8 mouse cellular contexts compared by ENCODE assay signal in the genomic region with DNA sequence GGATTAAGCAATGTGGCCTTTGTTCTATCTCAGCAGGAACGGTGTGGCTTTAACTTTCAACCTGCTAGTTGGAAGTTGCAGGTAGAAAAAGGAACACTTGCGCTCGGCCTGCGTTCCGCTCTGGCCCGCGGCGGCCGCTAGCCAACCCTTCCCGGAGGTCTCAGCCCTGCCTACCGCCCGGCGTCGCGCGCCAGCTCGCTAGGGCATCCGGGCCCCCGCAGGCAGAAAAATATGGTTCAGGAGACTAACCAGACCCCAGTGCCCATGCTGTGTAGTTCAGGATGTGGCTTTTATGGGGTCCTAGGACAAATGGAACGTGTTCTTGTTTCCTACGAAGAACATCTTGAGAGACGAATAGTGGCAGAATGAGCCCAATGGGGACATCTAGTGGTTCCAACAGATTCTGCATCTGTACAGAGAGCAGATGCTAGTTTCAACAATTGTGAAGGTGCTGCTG. TPM values are rescaled to one million over a fixed set of nuclear protein-coding genes. Genes with fewer than 3 reads are reported as not detected.
DNase-seq lines count a peak whose midpoint lies in the region; ATAC-seq lines count a peak whose summit lies in the region.

No protein-coding gene starts in this region.

- H3K27ac ChIP-seq in heart, embryonic 14.5 days (replicated peaks in 1 of 2; ENCODE audit: control insufficient read depth in 1 of 2, insufficient read depth in 1 of 2, low read depth in 2 of 2, low read length in 2 of 2), result no peak overlapping the region
- H3K27ac ChIP-seq in liver, embryonic 11.5 days (ENCODE audit: low read depth, low read length), result no peak overlapping the region

- peak overlapping the region; percentile 52 to 61 for H3K4me3 ChIP-seq in heart, embryonic 14.5 days (ENCODE audit: control insufficient read depth in 1 of 2, insufficient read depth in 1 of 2, low read depth in 1 of 2, low read length in 2 of 2)
- H3K4me3 ChIP-seq in liver, embryonic 11.5 days (ENCODE audit: low read depth, low read length), result peak overlapping the region; percentile 51

- 0% methylated on average over 22 of the region's 22 CpGs for WGBS in heart, embryonic 14.5 days
- 1% methylated on average over 22 of the region's 22 CpGs for WGBS in liver, embryonic 11.5 days

- peak overlapping the region; percentile 88 for H3K4me2 ChIP-seq in heart, embryonic 14.5 days (ENCODE audit: low read length)
- peak overlapping the region; percentile 82 for H3K4me2 ChIP-seq in liver, embryonic 11.5 days

- no peaks in the 10 kb centered on the region for H3K4me1 ChIP-seq in heart, embryonic 14.5 days (ENCODE audit: control insufficient read depth in 2 of 2, insufficient read depth in 2 of 2, low read length in 2 of 2)
- H3K4me1 ChIP-seq in liver, embryonic 11.5 days (replicated peaks; ENCODE audit: control insufficient read depth, insufficient read depth, low read length), result no peaks in the 10 kb centered on the region

- peak; percentile 48 for DNase-seq in CD4-positive helper T cell, adult 2 months (ENCODE audit: low read depth, low spot score)
- DNase-seq in adrenal gland, adult 2 months, result peak; percentile 40
- peak; percentile 82 for DNase-seq in embryo, embryonic 9.5 days (ENCODE audit: extremely low spot score)
- DNase-seq in kidney, postnatal 14 days, result peak; percentile 54
- peak; percentile 54 for DNase-seq in liver, embryonic 11.5 days (ENCODE audit: low spot score)
- DNase-seq in naive thymus-derived CD4-positive, alpha-beta T cell, adult 2 months (ENCODE audit: low read depth), result peak; percentile 60
- DNase-seq in testis, postnatal 10 days (ENCODE audit: low spot score), result peak; percentile 49

- H3K27me3 ChIP-seq in heart, embryonic 14.5 days (ENCODE audit: control insufficient read depth, insufficient read depth, low read length), result peaks cover 4% of the 10 kb centered on the region; the same call in 1 of the 2 replicates
- H3K27me3 ChIP-seq in liver, embryonic 11.5 days (replicated peaks; ENCODE audit: control insufficient read depth, insufficient read depth, low read length), result 0 out of 2 replicates have a peak, but pooled peaks cover 5% of the 10 kb centered on the region

- H3K9me3 ChIP-seq in heart, embryonic 14.5 days (ENCODE audit: control insufficient read depth, low read length), result no peaks in the 10 kb centered on the region
- H3K9me3 ChIP-seq in liver, embryonic 11.5 days (ENCODE audit: control insufficient read depth, low read length), result no peaks in the 10 kb centered on the region

- no peak for ATAC-seq in heart, embryonic 14.5 days (ENCODE audit: insufficient number of reproducible peaks, insufficient read depth, low FRiP score, low read depth)
- ATAC-seq in liver, embryonic 11.5 days (replicated peaks; ENCODE audit: low FRiP score), result peak; percentile 72

- no peaks in the 10 kb centered on the region for H3K36me3 ChIP-seq in heart, embryonic 14.5 days (ENCODE audit: control insufficient read depth, insufficient read depth, low read length)
- H3K36me3 ChIP-seq in liver, embryonic 11.5 days (ENCODE audit: control insufficient read depth, insufficient read depth, low read length), result no peaks in the 10 kb centered on the region

- peak overlapping the region; percentile 67 for H3K9ac ChIP-seq in heart, embryonic 14.5 days (ENCODE audit: low read length)
- H3K9ac ChIP-seq in liver, embryonic 11.5 days (ENCODE audit: low read depth, low read length), result peak overlapping the region; percentile 64

RNA-seq across cellular contexts. Expression of a gene that starts 12.6 kb away (rescaled TPM):
- not detected for total RNA-seq in adrenal gland, adult 2 months (2021)
- not detected in 2 replicates for polyA plus RNA-seq in adrenal gland, adult 2 months (2012; rRNA removed)
- not detected in 2 replicates for polyA plus RNA-seq in heart, embryonic 14.5 days (2014; fragmentation: Nextera tagmentation; extraction: Ambion mirVana)
- polyA plus RNA-seq in liver, embryonic 11.5 days (2014; fragmentation: Nextera tagmentation; extraction: Ambion mirVana), result not detected in 2 replicates

RNA-seq across cellular contexts. Expression of a gene that starts 59.6 kb away (rescaled TPM):
- total RNA-seq in adrenal gland, adult 2 months (2021), result 10 to 100 TPM; 17.1 to 31.0 TPM
- polyA plus RNA-seq in adrenal gland, adult 2 months (2012; rRNA removed), result 17.7 and 24.1 TPM in 2 replicates
- 5.5 and 5.6 TPM in 2 replicates for polyA plus RNA-seq in heart, embryonic 14.5 days (2014; fragmentation: Nextera tagmentation; extraction: Ambion mirVana)
- polyA plus RNA-seq in liver, embryonic 11.5 days (2014; fragmentation: Nextera tagmentation; extraction: Ambion mirVana), result 3.0 and 4.0 TPM in 2 replicates
